Mouse (Mus musculus) spleen, postnatal 10 days (tissue): ENCODE data around the gene Phf2.
A peak's percentile ranks its signal among the peaks of the same experiment; 100 is the strongest.
"Not testable (repeated sequence)": the region's sequence is repeated elsewhere in the genome, so short reads cannot be mapped to it uniquely, and the experiment has no call there.

Experiments used
- DNase-seq, 2 experiments: peaks; one replicate each; pipeline ENCODE4 v3.0.0; 2021 to 2022; ENCODE audit warnings: low spot score in 2 of 2

The Phf2 gene

GRCm38 (mm10) chr13:48858054-48858453, 12.9 kb downstream of the Phf2 start:
- DNase-seq, result no peak

GRCm38 (mm10) chr13:48857246-48857932, 13.5 kb downstream of the Phf2 start:
- DNase-seq, result peak in 1 of 2 experiments; percentile 50

GRCm38 (mm10) chr13:48853947-48854346, 17.0 kb downstream of the Phf2 start:
- DNase-seq, result no peak

DNA sequence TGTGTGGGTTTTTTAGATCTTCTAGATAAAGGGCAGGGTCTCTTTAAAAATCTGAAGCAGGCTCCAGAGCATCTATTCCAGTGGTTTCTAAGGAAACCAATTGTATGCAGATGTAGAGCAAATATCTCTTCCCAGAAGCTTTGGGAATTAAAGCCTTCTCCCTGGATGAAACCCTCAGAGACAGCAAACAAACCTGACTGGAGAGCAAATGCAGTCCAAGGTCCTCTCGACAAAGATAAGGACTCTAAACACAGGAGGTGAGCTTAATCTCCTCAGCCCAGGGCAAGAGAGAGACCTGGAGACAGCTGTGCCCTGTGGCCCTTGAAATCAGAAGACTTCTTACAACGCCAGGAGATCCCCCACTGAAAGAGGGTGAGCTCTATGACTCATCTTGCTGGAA, 17.4 kb downstream of the Phf2 start:
- no peak for DNase-seq

DNA sequence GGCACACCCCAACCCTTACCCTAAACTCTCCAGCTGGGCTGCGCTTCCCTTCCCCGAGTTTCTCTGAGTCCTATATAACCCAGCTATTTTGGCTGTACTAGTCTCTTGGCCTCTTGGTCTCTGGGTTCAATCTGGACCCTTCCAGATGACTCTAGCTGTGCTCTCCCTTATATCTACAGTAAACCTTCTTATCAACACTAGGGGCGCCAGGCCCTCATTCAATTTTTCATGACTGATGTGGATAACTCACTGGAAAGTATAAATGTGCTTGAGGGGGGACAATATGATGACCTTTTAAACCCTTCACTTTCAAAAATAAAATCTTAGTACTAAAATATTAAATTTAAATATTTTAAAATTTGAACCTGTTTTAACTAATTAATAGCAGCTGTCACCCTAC, 18.1 kb downstream of the Phf2 start:
- no peak for DNase-seq

DNA sequence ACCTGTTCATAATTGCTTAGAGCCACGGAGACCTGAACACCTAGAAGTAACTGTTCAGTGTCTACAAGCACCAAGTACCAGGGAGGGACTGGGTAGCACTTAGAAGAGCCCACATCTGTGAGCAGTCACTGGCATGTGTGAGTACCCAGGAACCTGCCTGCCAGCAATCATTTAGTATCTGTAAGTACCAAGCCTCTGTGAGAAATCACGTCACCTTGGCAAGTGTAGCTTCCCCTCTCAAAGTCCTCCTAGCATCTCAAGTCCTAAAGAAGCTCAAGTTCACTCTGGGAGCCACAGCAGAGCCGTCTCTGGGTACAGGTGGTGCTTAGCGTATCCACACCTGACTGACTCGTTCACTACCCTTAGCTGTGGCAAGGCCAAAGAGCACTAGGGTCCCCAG, 19.2 kb downstream of the Phf2 start:
- DNase-seq, result no peak

DNA sequence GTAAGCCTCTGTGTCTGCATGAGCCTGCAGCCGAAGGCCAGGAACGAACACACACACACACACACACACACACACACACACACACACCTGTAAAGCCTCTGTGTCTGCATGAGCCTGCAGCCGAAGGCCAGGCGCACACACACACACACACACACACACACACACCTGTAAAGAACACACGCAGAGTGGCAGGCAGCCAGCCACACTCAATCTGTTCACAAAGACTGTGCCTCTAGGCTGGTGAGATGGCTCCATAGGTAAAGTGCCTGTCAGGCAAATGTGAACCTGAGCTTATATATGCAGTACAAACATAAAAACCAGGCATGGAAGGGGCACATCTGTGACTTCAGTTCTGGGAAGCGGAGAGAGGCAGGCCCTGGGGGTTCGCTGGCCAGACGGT, 20.1 kb downstream of the Phf2 start:
- DNase-seq, result no peak

GRCm38 (mm10) chr13:48850326-48850725, 20.6 kb downstream of the Phf2 start:
- no peak for DNase-seq

DNA sequence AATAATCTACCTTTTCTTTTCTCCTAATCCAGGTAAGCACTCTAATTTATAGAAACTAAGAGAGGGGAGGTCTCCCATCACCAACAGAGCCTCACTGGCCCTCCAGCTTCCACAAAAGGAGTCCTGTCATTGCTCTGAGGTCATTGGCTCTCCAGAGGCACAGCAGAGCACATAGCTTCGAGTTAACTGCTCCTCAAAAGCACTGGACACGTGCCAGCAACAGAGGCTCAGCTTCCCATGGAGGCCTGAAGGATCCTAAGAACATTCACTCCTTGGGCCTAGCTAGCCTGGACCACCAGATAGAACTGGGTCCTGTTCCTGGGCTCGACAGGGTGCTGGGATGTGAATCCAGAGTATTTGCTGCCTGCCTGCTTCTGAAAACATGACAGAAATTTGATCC, 21.8 kb downstream of the Phf2 start:
- no peak for DNase-seq

- peak in 1 of 2 experiments; percentile 34 for DNase-seq
These were observed 25.6 kb downstream of the Phf2 start for GRCm38 (mm10) chr13:48845308-48845707.

- no peak for DNase-seq
These were observed 27.4 kb downstream of the Phf2 start for GRCm38 (mm10) chr13:48843530-48843929.

GRCm38 (mm10) chr13:48841905-48842592, 28.9 kb downstream of the Phf2 start:
- DNase-seq, result no peak

GRCm38 (mm10) chr13:48838284-48838683, 32.6 kb downstream of the Phf2 start:
- DNase-seq, result no peak

DNA sequence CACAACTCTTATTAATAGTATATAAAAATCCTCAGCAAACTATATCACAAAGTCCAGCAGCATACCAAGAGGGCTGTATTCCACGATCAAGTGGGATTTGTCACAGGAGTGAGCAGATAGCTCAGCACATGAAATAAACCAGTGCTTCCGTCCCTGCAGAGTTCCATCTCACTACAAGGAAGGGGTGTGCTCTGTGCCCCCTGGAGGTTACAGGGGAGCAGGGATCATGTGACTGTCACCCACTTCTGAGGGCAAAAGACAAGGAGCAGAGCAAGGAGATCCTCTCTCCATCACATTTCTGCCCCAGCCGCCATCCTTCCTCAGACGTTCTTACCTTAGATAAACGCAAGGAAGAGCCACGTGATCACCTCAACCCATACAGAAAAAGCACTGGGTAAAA, 33.4 kb downstream of the Phf2 start:
- DNase-seq, result no peak

- DNase-seq, result no peak
These were observed 40.2 kb downstream of the Phf2 start for GRCm38 (mm10) chr13:48830528-48831250.

- no peak for DNase-seq
These were observed 41.1 kb downstream of the Phf2 start for GRCm38 (mm10) chr13:48829780-48830179.

DNA sequence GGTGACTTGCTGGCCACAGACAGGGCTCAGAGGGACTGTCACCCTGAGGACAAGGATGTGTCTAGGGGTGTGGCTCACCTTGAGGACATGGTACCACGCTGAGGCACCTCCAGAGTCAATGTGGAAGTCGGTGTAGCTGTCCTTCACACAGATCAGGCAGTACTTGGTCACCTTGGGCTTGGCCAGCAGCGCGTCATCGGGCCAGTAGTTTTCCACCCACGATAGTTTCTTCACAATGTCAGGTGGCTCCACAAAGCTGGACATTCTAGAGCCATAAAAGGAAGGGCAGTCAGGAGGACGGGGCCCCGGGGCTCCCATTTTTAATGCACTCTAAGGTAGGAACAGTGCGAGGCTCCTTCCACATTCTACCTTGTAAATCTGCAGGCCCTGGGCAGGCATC, 48.0 kb downstream of the Phf2 start:
- DNase-seq, result no peak

DNA sequence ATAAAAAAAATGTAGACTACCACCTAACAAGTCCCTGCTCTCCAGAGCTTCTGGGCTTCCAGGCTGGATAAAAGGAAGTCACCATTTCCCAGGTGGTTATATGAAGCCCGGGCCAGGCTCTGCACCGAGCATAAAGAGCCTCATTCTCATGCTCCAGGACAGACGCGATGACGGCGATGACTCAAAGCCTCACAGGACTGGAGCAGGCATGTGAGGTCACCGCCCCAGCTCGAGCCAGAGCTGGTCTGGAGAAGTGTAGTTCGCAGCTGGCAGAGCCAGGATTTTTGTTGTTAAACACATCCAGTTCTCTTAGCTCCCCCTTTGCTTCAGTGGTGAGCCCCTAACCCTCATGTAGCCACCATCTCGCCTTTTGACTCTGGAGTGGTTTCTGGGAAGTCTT, 48.6 kb downstream of the Phf2 start:
- no peak for DNase-seq

DNA sequence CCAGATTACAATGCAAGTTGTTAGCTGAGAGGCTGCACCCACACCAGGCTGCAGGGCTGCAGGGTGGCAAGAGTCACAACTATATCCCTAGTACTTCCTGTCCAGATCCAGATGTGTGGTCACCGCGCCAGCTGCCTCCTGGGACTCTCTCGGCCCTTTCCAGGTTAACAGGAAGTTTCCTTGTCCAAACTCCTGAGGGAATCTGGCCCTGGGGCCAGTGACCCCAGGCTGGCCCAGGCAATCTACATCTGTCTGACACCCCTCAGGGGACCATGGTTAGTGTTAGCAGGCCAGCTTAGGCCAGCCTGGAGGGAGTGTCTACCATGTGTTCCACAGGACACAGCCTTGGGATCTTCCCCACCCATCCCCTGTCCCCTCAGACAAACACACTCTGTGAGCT, 51.8 kb downstream of the Phf2 start:
- no peak for DNase-seq

DNA sequence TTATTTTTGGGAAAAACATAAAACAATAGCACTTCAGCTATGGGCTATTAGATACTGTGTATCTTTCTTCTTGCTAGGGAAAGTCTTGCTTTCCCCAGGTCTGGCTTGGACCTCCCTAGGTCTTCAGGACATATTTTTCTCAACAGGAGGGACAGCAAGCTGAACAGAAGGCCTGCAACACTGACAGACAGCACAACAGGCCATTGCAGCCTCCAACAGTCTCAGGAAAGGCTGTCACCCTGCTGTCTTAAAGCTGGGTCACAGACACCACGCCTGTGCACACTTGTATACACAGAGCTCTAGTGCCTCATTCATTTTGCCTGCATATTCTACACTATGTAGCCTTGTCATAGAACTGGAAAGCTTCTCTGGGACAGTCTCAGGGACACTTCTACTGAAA, 56.5 kb downstream of the Phf2 start:
- DNase-seq, result no peak

- no peak for DNase-seq
These were observed 59.9 kb downstream of the Phf2 start for GRCm38 (mm10) chr13:48810991-48811390.

GRCm38 (mm10) chr13:48810274-48810823, 60.6 kb downstream of the Phf2 start:
- no peak for DNase-seq

GRCm38 (mm10) chr13:48809668-48810067, 61.3 kb downstream of the Phf2 start:
- not testable (repeated sequence) for DNase-seq
